Mouse (Mus musculus): Measurements from ENCODE around the gene Il10rb. TPM values are rescaled to one million over a fixed set of nuclear protein-coding genes. Genes with fewer than 3 reads are reported as not detected.

The Il10rb gene
- total and polyA plus RNA-seq, 3 experiments = 32.1 to 37.9 (median 36.1) TPM

DNA sequence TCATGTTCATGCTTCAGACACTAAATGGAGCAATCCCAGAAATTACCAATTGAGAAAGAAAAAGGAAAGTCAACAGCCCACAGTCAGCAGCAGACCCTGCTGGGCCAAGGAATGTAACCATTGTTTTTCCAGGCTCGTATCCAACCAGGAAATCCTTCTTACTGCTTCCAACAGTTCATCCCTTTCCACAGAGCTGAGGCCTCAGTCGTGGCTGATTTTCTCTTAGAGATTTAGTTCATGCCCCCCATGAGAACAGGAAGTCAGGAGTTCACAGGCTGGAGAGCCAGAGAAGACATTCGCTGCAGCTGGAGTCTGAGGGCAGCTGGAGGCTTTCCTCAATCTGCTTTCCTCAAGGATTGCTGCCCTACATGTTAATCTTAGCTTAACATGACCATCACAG is 42.5 kb upstream of the Il10rb start:
- Histone ChIP-seq H3K27me3 (replicated peaks) (peaks cover 4% of the 10 kb centered on the region), H3K79me2 (replicated peaks; ENCODE audit: control insufficient read depth, extremely low read depth, insufficient read depth, poor library complexity, severe bottlenecking) (no peaks in the 10 kb centered on the region), H3K9ac (ENCODE audit: insufficient read depth, low read depth) (no peak overlapping the region), H3K36me3 (replicated peaks in 1 of 2; ENCODE audit: control insufficient read depth in 1 of 2, insufficient read depth in 1 of 2, low read length in 1 of 2) (no peaks in the 10 kb centered on the region), H3K9me3 (replicated peaks; ENCODE audit: low read length) (peaks cover 8% of the 10 kb centered on the region), H3K27ac (ENCODE audit: insufficient read depth, low read depth) (no peak overlapping the region), H3K4me2 (ENCODE audit: insufficient read depth, low read depth, poor library complexity, severe bottlenecking) (no peak overlapping the region), H3K4me3 (replicated peaks in 1 of 3; ENCODE audit: low read depth in 2 of 3, low read length in 2 of 3, poor library complexity in 1 of 3) (no peak overlapping the region), H3K4me1 (ENCODE audit: control insufficient read depth in 1 of 2, insufficient read depth in 2 of 2) (peaks cover 26 to 59% of the 10 kb centered on the region in 2 experiments)
- no peak for DNase-seq (ENCODE audit: extremely low read depth)
- dilution Hi-C loops (cut with MboI; ENCODE audit: extremely low pct_ligation_motif_present, extremely low pct_unique_long_range_greater_than_20kb, low sequenced_read_pairs) (no loop called here), in situ Hi-C loops (cut with MboI; ENCODE audit: low pct_ligation_motif_present, low pct_unique_long_range_greater_than_20kb, low sequenced_read_pairs) (loop anchor here (10.0 to 25.0 kb wide), 4 partner anchors 121 to 924 kb away; partner anchors contain the start of genes Ifnar1, Kcne2 and Tmem50b)
- TF ChIP-seq MAZ (IDR thresholded peaks at IDR 0.05; ENCODE audit: low read depth, low read length) = 0 out of 2 replicates have a peak, but pooled peaks have one; percentile 5
- TF ChIP-seq EP300 (IDR thresholded peaks at IDR 0.05; ENCODE audit: low read length) = no peak

GRCm38 (mm10) chr16:91366567-91366966 is 39.4 kb upstream of the Il10rb start:
- dilution Hi-C loops (cut with MboI; ENCODE audit: extremely low pct_ligation_motif_present, extremely low pct_unique_long_range_greater_than_20kb, low sequenced_read_pairs) = no loop called here
- no peak overlapping the region for H3K4me3 ChIP-seq (replicated peaks in 1 of 3; ENCODE audit: low read depth in 2 of 3, low read length in 2 of 3, poor library complexity in 1 of 3)
- no peak overlapping the region for H3K27ac ChIP-seq (ENCODE audit: insufficient read depth, low read depth)
- no peak overlapping the region for H3K4me2 ChIP-seq (ENCODE audit: insufficient read depth, low read depth, poor library complexity, severe bottlenecking)
- in situ Hi-C loops (cut with MboI; ENCODE audit: low pct_ligation_motif_present, low pct_unique_long_range_greater_than_20kb, low sequenced_read_pairs) = loop anchor here (5.0 to 25.0 kb wide), 5 partner anchors 36 to 921 kb away; partner anchors contain the start of genes Ifnar1, Kcne2 and Tmem50b
- no peaks in the 10 kb centered on the region for H3K36me3 ChIP-seq (replicated peaks in 1 of 2; ENCODE audit: control insufficient read depth in 1 of 2, insufficient read depth in 1 of 2, low read length in 1 of 2)
- peaks cover 23 to 51% of the 10 kb centered on the region in 2 experiments for H3K4me1 ChIP-seq (ENCODE audit: control insufficient read depth in 1 of 2, insufficient read depth in 2 of 2)
- H3K27me3 ChIP-seq (replicated peaks) = peaks cover 4% of the 10 kb centered on the region
- DNase-seq (ENCODE audit: extremely low read depth) = peak; percentile 89
- no peak overlapping the region for H3K9ac ChIP-seq (ENCODE audit: insufficient read depth, low read depth)
- H3K9me3 ChIP-seq (replicated peaks; ENCODE audit: low read length) = peaks cover 8% of the 10 kb centered on the region
- no peaks in the 10 kb centered on the region for H3K79me2 ChIP-seq (replicated peaks; ENCODE audit: control insufficient read depth, extremely low read depth, insufficient read depth, poor library complexity, severe bottlenecking)
- peak; percentile 34; the same call in 1 of the 2 replicates for TF ChIP-seq MXI1 (IDR thresholded peaks at IDR 0.05; ENCODE audit: low read depth, low read length)
- no peak; the same call in 1 of the 2 replicates for TF ChIP-seq RAD21 (IDR thresholded peaks at IDR 0.05; ENCODE audit: low read depth, low read length)
- no peak for TF ChIP-seq ZC3H11A (IDR thresholded peaks at IDR 0.05; ENCODE audit: low read depth, low read length)
- peak; percentile 80 for TF ChIP-seq ELF1 (IDR thresholded peaks at IDR 0.05; ENCODE audit: low read depth, low read length)
- peak; percentile 96 for TF ChIP-seq RCOR1 (conservative IDR thresholded peaks at IDR 0.05; ENCODE audit: low read depth, low read length)
- TF ChIP-seq MEF2A (IDR thresholded peaks at IDR 0.05; ENCODE audit: borderline replicate concordance, low read depth, low read length) = peak; percentile 85
- no peak for TF ChIP-seq UBTF (IDR thresholded peaks at IDR 0.05; ENCODE audit: low read depth, low read length)
- no peak for TF ChIP-seq ZMIZ1 (IDR thresholded peaks at IDR 0.05; ENCODE audit: low read depth, low read length)
- peak; percentile 61; the same call in 1 of the 2 replicates for TF ChIP-seq MAZ (IDR thresholded peaks at IDR 0.05; ENCODE audit: low read depth, low read length)
- no peak for TF ChIP-seq SMC3 (IDR thresholded peaks at IDR 0.05; ENCODE audit: low read depth, low read length)
- peak; percentile 52; the same call in 1 of the 2 replicates for TF ChIP-seq CHD2 (IDR thresholded peaks at IDR 0.05; ENCODE audit: low read length)
- peak; percentile 93 for TF ChIP-seq ZNF384 (IDR thresholded peaks at IDR 0.05; ENCODE audit: low read depth, low read length)
- TF ChIP-seq E2F4 (IDR thresholded peaks at IDR 0.05; ENCODE audit: insufficient replicate concordance, low read depth, low read length) = no peak
- peak; percentile 71; the same call in 1 of the 2 replicates for TF ChIP-seq MAX (IDR thresholded peaks at IDR 0.05; ENCODE audit: low read length)
- TF ChIP-seq BHLHE40 (IDR thresholded peaks at IDR 0.05; ENCODE audit: low read depth, low read length) = peak; percentile 100
- no peak for TF ChIP-seq ZKSCAN1 (IDR thresholded peaks at IDR 0.05; ENCODE audit: borderline replicate concordance, low read depth, low read length)
- no peak for TF ChIP-seq USF2 (conservative IDR thresholded peaks at IDR 0.05; ENCODE audit: low read depth, low read length)
- peak; percentile 80 for TF ChIP-seq MAFK (IDR thresholded peaks at IDR 0.05; ENCODE audit: insufficient replicate concordance, low read length)
- TF ChIP-seq CTCF (conservative IDR thresholded peaks at IDR 0.05 in 1 of 2, IDR thresholded peaks at IDR 0.05 in 1 of 2; ENCODE audit: low read depth in 2 of 2, low read length in 2 of 2) = no peak
- TF ChIP-seq CHD1 (IDR thresholded peaks at IDR 0.05; ENCODE audit: low read depth, low read length) = no peak
- TF ChIP-seq POLR2AphosphoS2 (IDR thresholded peaks at IDR 0.05; ENCODE audit: low read depth, low read length) = no peak
- 0 out of 2 replicates have a peak, but pooled peaks have one; percentile 18 for TF ChIP-seq SIN3A (IDR thresholded peaks at IDR 0.05; ENCODE audit: low read length)
- no peak for TF ChIP-seq PAX5 (IDR thresholded peaks at IDR 0.05; ENCODE audit: low read length)
- TF ChIP-seq TBP (conservative IDR thresholded peaks at IDR 0.05; ENCODE audit: low read depth, low read length) = no peak
- peak; percentile 92 for TF ChIP-seq ETS1 (conservative IDR thresholded peaks at IDR 0.05; ENCODE audit: low read depth, low read length)
- TF ChIP-seq USF1 (IDR thresholded peaks at IDR 0.05; ENCODE audit: low read depth, low read length) = 0 out of 2 replicates have a peak, but pooled peaks have one; percentile 19
- TF ChIP-seq JUND (conservative IDR thresholded peaks at IDR 0.05; ENCODE audit: low read depth, low read length) = peak; percentile 93
- TF ChIP-seq TCF12 (IDR thresholded peaks at IDR 0.05; ENCODE audit: low read depth, low read length) = peak; percentile 93
- TF ChIP-seq JUN (IDR thresholded peaks at IDR 0.05; ENCODE audit: insufficient read depth, low read depth, low read length) = peak; percentile 82
- TF ChIP-seq MYC (IDR thresholded peaks at IDR 0.05; ENCODE audit: low read depth, low read length) = peak; percentile 77
- TF ChIP-seq KAT2A (IDR thresholded peaks at IDR 0.05; ENCODE audit: insufficient replicate concordance, low read length) = no peak

Measured in CH12.LX (cell line).